Mouse (Mus musculus): ENCODE results near the gene Trim47.

Trim47 gene

DNA sequence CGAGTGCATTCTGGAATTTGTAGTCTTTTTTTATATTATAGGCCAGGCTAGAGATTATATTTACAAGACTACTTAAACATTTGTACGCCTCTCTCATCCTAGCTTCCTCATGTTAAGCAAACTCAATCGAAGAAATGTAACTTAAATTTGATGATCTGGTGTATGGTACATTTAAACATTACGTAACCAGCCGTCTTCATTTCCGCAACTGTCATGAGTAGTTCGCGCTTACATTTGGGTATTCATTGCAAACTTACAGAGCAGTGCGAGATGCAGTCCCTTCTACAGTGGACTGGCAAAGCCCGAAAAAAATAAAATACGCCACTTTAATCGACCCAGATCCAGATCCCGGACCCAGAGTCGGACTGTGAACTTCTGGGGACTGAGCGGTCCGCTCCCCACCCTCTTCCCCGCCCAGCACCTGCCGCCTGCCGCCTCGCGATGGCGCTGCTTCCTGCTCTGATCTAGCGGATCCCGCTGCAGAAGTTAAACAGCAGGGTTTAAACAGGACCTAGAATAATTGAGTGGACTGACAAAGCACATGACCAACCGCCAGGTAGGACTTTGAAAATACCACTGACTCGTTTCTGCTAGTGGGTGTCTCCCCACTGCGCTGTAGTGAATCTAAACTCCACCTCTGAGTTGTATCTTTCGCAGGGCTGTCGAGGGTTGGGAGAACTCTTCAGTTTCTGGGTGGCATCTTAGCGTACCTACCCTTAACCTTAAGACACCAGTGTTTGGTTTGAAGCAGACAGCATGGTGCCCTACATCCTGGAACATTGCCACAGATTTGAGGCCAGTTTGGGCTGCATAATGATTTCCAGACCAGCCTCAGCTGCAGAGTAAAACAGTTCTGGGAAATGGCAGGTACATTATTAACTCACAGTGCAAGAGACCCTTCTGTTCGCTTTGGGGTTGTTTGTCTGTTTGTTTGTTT, 39.5 kb downstream of the Trim47 start:
- DNase-seq (ENCODE audit: low spot score): peak; percentile 96

- peak; percentile 97 for DNase-seq (ENCODE audit: low spot score)
Measured at GRCm38 (mm10) chr11:116086258-116087193, 40.5 kb downstream of the Trim47 start, which contains the start of gene Wbp2. Gene Wbp2 (minus strand): TSS chr11:116086995.

DNA sequence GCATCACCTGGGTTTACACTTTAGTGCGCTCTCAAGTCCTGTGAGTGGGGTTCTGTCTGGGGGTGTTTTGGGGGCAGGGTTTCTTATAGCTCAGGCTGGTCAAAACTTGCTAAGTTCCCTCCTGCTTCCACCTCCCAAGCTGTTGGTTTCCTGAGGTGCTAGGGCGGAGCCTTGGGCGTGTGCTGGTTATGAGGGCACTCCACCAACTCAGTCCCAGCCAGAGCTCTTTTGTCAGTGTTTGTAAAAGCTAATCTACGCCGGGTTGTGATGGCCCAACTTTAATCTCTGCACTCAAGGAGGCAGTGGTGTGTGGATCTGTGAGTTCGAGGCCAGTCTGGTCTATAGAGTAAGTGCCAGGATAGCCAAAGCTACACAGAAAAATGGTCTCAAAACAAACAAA, 42.8 kb downstream of the Trim47 start:
- no peak for DNase-seq (ENCODE audit: low spot score)

GRCm38 (mm10) chr11:116083096-116083672, 43.8 kb downstream of the Trim47 start:
- no peak for DNase-seq (ENCODE audit: low spot score)

DNA sequence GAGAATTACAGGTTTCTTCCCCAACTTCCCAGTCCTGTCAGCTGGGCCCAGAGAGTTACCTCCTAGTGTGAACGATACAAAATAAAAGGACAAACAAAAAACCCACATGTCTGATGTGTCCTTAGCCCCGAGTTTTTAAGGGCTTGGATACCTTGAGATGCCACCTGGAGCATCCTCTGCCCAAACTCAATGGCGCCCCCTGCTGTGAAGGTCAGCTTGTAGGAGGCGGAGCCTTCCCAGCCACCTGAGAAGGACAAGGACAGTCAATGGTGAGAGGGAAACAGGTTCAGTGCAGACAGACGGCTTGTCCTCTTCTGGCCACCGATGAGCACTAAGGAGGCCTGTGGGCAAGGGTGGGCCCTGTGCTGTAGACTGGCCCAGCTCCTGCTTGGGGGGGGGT, 45.9 kb downstream of the Trim47 start:
- DNase-seq (ENCODE audit: low spot score): peak; percentile 82

GRCm38 (mm10) chr11:116079511-116079910, 47.5 kb downstream of the Trim47 start:
- no peak for DNase-seq (ENCODE audit: low spot score)

GRCm38 (mm10) chr11:116078676-116079320, 48.2 kb downstream of the Trim47 start:
- DNase-seq (ENCODE audit: low spot score): no peak

DNA sequence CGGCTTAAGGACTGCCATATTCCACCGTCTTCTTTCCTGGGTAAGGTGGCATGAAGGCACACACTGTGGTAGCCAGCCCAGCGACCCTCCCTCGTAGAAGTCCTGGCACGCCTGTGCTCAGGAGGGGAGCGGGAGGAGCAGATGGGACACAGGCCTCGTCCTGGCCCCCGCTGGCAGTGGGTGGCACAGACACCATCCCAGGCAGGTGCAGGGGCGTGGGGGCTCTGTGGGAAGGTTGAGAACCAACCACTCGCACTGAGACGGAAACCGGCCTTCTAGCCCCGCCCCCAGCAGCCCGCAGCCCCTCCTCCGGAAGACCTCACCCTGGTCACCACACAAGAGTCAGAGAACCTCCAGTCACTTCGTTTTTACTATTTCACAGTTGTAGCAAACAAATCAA, 48.8 kb downstream of the Trim47 start:
- peak; percentile 78 for DNase-seq (ENCODE audit: low spot score)

GRCm38 (mm10) chr11:116077446-116078204, 49.4 kb downstream of the Trim47 start, which contains the start of gene Unc13d:
Gene Unc13d (minus strand): TSS chr11:116077961.
- no peak for DNase-seq (ENCODE audit: low spot score)

DNA sequence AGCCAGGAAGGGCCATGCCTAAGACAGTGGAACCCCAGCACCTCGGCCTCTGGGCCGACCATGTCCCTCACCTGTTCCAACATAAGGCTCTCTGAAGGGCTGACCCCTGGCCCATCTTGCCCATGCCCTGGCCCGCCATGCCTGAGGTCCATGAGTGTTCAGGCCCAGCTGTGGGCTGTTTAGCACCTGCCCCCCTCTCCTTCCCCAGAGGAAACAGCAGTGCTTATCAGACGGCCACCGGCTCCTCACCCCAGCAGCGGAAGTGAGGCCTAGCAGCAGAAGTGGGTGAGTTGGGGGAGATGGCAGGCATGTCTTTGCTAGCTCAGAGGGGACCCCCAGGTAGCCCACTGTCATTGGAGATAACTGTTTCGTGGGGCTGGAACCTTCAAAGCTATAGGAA, 50.2 kb downstream of the Trim47 start:
- no peak for DNase-seq (ENCODE audit: low spot score)

- no peak for DNase-seq (ENCODE audit: low spot score)
Measured at GRCm38 (mm10) chr11:116076266-116076540, 50.8 kb downstream of the Trim47 start.

GRCm38 (mm10) chr11:116075539-116076265, 51.3 kb downstream of the Trim47 start:
- DNase-seq (ENCODE audit: low spot score): peak; percentile 68

- DNase-seq (ENCODE audit: low spot score): no peak
Measured at GRCm38 (mm10) chr11:116074436-116074991, 52.5 kb downstream of the Trim47 start.

- DNase-seq (ENCODE audit: low spot score): no peak
Measured at GRCm38 (mm10) chr11:116072608-116073007, 54.4 kb downstream of the Trim47 start.

DNA sequence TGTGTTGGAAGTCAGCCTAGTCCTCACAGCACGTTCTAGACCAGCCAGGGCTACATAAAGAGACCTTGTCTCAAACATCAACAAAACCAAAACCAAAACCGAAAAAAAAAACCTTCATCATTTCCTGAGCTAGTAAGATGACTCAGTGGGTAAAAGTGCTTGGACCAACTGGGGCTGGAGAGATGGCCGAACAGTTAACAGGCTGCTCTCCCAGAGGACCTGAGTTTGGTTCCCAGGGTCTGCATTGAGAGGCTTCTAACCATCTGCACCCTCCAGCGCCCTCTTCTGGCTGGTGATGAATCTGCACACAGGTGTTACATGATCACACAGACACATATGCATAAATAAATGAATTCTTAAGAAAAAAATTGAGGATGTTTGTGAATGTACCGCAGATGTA, 55.5 kb downstream of the Trim47 start:
- no peak for DNase-seq (ENCODE audit: low spot score)

DNA sequence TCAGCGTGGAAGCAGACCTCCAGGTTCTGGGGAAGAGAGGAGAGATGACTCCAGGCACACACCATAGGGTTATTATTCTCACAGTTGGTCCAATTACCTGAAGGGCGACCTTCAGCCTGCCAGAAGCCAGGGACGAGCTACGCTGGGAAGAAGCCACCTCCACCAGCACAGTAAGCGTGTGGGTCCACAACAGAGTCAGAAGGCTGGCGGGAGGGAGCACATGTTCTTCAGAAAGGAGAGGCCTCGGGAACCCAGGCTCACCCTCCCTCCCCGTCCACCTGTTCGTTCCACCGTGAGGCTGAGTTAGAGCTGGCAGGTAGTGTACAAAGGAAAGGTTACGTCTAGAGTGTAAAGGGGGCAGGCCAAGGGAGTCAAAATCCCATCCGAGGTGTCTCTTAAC, 61.7 kb downstream of the Trim47 start:
- DNase-seq (ENCODE audit: low spot score): no peak

DNA sequence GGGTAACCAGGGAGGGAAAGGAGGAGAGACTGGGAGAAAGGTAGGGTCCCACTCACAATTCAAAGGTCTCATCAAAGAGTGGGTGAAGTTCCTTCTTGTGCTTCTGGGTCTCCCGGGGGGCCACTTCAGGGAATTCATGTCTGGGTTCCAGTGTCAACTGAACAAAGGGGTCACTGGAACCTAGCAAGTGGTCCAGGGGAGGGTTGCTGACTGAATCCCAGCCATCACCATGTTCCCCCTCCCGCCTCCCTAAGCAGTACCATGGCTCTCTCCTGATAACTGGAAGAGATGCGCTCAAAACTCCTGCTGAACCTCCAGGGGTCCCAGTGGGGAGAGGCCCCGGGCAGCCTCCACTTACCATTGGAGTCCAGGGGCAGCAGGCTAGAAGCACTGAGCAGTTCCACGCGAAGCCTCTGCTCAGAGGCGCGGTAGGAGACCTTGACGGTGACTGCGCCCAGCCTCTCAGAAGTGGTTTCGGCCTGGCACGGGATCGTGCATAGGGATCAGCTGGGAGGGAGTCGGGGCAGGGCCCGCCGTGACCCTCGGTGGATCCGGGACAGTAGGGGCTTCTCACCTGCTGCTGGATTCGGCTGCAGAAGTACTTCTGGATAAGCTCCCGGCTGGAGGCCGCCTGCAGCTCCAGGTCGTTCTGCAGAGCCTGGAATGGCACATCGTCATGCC, 62.7 kb downstream of the Trim47 start:
- DNase-seq (ENCODE audit: low spot score): no peak

DNA sequence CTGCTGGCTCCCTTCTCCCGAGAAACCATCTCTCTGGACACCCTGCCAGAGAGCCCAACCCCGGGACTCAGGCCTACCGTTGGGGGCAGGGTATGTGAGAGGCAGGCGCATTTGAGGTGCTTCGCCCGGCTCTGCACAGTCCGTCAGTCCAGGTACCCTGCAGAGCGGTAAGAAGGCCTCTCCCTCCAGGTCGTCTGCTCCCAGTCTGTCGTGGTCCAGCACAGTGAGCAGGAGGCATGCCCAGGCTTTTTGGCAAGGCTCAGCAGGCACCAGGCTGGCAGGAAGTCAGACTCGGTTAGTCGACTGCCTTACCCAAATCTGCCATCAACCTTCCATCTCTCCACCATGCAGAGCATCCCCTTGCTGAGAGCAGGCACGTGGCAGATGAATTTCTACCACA, 63.4 kb downstream of the Trim47 start:
- no peak for DNase-seq (ENCODE audit: low spot score)

DNA sequence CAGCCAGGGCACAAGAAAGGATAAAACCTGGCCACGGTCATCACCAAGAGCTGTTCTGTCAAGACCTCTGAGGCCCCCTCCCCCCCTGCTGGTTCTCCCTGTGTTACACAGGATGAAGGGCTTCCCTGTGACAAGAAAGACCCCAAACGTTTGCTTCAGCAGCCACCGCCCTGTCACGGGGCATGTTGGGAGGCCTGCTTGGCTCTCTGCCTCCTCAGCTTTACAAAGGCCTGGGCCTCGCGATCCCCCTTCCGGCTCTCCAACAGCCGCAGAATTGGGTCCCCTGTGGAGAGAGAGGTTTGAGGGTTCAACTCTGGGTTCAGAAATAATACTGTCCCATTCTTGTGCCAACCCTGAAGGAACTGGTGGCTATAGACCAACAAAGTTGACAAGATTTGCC, 64.5 kb downstream of the Trim47 start:
- DNase-seq (ENCODE audit: low spot score): no peak
